Mouse (Mus musculus): ENCODE measurements around the gene Rnasel.

The Rnasel gene

GRCm38 (mm10) chr1:153734866-153735265, 14.4 kb upstream of the Rnasel start:
- intact Hi-C loops (cut with DNase I), result no loop called here

DNA sequence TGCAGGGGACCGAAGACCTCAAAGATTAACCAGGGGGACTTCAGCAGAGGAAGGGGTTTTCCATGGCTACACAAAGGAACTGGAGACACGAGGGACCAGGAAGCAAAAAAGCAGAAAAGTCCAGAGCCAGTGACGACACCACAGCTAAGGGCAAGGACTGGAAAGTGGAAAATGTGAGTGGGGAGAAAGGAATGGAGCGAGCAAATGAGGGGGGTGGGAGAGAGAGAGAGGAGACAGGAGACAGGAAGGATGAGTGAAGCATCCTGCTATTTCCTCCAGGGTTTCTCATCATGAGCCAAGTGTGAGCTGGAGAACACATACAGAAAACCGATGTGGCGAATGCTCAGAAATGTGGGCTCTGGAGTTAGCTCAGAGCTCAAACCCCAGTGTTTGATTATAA, 13.1 kb upstream of the Rnasel start:
- intact Hi-C loops (cut with DNase I), result no loop called here

DNA sequence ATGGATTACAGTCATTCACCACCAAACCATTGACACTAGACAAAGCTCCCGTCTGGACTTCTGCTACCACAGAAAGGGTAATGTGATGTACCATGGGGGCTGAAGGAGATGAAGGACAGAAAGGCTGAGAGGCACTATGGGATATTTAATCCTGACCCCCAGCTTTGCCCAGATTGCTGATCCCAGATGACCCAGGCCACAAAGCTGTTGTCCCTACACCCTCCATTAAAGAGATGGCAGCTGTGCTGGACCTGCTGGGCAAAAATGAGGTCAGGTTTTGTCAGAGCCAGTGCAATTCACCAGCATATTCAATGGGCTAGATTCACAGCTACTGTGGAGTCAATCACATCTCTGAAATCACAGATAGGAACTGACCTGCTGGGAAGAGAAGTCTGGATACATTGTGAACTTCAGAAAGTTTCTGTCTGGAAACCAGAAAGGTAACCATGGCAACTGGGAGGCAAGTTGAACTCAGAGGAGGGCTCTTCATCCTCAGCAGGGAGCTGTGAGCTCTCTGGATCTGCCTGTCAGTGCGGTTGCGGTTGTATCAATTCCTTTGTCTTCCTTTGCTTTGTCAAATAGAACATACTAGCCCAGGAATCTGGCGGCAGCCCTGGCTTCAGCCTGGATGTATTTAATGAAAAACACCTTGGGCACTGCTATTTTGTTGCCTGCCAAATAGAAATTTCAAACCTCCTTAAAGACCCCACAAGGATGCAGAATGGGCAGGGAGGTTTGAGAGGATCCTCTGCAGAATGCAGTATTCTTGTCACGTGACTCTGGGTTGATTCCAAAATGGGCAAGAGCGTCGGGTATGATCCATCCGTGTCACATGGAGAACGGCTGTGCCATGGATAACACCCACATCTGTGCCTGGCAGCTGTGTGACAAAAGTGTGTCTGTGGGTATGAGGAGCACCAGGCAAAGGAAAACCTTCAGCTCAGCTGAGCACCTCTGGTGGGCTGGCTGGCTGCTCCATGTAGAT, 11.8 kb upstream of the Rnasel start:
- intact Hi-C loops (cut with DNase I), result no loop called here

GRCm38 (mm10) chr1:153739437-153740015, 9.7 kb upstream of the Rnasel start:
- intact Hi-C loops (cut with DNase I), result loop anchor here (5.0 kb wide), 1 partner anchor 62 kb away; no protein-coding TSS in a partner anchor

- intact Hi-C loops (cut with DNase I), result loop anchor here (5.0 kb wide), 1 partner anchor 63 kb away; no protein-coding TSS in a partner anchor
Measured at GRCm38 (mm10) chr1:153740145-153740544, 9.1 kb upstream of the Rnasel start, which contains the start of gene Rgs16. Gene Rgs16, plus strand, starts transcription at chr1:153740349.

GRCm38 (mm10) chr1:153740775-153741400, 8.3 kb upstream of the Rnasel start:
- intact Hi-C loops (cut with DNase I), result loop anchor here (5.0 kb wide), 1 partner anchor 64 kb away; no protein-coding TSS in a partner anchor

GRCm38 (mm10) chr1:153741551-153742316, 7.5 kb upstream of the Rnasel start:
- intact Hi-C loops (cut with DNase I), result loop anchor here (1.0 to 5.0 kb wide), 2 partner anchors 64 to 182 kb away; no protein-coding TSS in a partner anchor

DNA sequence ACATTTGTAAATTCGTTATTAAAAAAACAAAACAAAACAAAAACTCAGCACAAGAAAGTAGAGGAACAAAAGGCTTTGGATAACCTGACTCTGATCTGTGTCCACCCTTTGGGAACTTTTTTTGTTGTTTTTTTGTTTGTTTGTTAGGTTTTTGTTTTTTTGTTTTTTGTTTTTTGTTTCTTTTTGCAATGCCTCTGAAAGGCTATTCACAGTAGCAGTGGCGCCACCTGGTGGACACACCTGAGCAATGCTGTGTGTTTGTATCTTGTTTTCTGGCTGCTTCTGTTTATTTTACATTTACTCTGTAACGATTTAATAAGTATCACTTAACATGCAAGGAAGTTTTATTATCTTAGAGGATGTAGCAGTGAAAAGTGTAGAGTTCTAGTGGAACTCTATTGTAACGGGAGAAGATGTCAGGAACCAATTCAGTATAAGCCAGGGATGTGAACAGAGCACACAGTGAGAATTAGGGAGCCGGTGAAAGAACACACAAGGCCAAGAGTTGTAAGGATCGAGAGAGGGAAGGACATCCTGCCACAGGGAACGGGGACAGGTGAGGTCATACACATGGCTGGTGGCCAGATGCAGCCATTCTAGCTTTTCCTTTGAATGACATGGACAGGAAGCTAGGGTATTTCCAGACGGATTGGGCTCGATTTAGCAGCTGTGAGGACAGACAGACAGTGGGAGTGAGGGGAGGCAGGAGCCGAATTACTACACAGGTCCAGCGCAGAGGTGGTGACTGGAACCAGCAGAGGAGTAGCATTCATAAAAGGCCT, 6.7 kb upstream of the Rnasel start:
- intact Hi-C loops (cut with DNase I), result loop anchor here (1.0 to 5.0 kb wide), 2 partner anchors 65 to 183 kb away; no protein-coding TSS in a partner anchor

- intact Hi-C loops (cut with DNase I), result loop anchor here (1.0 to 5.0 kb wide), 2 partner anchors 61 to 189 kb away; no protein-coding TSS in a partner anchor
Measured at GRCm38 (mm10) chr1:153746119-153746670, 3.0 kb upstream of the Rnasel start.

GRCm38 (mm10) chr1:153746728-153747127, 2.5 kb upstream of the Rnasel start:
- intact Hi-C loops (cut with DNase I), result loop anchor here (1.0 to 5.0 kb wide), 2 partner anchors 61 to 189 kb away; no protein-coding TSS in a partner anchor

- intact Hi-C loops (cut with DNase I), result loop anchor here (5.0 kb wide), 1 partner anchor 59 kb away; no protein-coding TSS in a partner anchor
Measured at GRCm38 (mm10) chr1:153747861-153748530, 1.2 kb upstream of the Rnasel start.

DNA sequence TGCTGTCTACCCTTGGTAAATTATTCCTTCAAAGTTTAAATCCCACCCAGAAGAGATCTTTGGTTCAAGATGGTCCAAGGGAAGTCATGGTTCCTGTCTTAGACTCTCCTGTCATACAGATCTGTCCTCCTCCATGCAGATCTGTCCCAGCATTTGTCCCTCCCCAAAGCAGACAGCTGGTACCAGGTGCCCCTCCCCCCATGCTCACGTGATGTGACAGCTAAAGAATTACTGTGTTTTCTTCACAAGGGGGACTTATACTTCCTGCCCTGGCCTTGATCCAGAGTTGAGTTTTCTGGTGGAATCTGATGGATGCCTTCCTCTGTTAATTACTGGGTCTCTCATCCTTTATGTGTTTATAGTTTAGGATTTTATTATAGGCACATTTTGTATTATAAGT, 677 bp upstream of the Rnasel start:
- intact Hi-C loops (cut with DNase I), result loop anchor here (5.0 kb wide), 1 partner anchor 59 kb away; no protein-coding TSS in a partner anchor

DNA sequence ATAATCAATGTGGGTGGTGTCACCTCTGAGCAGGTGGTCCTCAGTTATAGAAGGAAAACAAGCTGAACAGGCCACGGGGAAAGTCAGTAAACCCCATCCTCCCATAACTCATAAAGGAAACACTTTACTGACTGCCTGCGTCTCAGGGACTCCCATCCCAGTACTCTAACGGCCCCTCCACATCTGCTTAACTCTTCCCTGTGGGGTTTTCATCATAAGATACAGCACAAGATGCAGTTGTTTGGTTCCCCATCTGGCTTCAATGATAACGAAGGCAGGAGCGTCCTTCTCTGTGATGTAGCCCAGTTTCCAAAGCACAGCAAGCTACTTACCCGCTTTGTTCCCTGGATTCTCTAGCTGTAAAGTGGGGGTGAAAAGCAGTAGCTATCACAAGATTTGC, 828 bp downstream of the Rnasel start:
- intact Hi-C loops (cut with DNase I), result no loop called here

DNA sequence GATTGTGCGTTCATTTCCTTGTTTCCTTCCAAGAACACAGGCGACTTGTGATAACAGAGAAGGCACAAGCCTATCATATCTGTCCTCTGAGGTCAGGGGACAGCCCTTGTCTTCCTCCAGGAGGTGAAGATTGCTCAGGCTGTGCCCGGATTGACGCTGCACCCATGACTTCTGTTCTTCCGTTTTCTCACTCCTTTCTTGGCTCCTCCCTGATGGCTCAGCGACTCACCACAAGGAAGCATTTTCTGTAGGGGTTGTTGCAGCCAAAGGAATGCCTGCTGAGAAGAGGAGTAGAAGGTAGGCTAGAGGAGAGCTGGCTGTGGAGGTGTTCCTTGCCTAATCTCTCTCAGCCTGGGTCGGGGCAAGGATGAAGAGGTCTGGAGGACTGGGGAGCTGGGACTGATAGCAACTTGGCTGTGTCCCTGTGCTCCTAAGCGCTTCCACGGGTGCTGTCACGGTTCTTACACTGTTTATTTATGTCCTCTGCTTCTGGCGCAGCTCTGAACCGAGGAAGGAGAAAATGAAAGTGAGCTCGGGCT, 2.6 kb downstream of the Rnasel start:
- intact Hi-C loops (cut with DNase I), result no loop called here

GRCm38 (mm10) chr1:153752521-153752920, 3.3 kb downstream of the Rnasel start:
- intact Hi-C loops (cut with DNase I), result no loop called here

- intact Hi-C loops (cut with DNase I), result no loop called here
Measured at GRCm38 (mm10) chr1:153753725-153754464, 4.7 kb downstream of the Rnasel start.

DNA sequence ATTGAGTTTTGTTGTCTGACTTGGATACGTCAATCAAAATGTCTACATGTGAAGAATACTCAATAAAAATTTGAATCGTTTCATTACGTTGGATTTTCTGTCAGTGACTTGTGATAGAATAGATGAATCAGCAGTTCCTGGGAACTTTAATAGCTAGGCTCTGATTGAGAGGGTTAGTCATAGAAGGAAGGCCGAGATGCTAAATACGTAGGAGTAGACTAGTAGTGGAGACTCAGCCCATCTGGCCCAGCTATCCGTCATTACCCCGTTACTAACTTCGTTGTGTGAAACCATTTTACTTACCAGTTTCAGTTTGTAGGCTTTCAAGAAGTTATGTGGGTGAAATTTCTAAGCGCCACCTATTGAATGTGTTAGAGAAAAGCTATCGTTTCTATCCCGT, 14.9 kb downstream of the Rnasel start:
- intact Hi-C loops (cut with DNase I), result no loop called here

GRCm38 (mm10) chr1:153766298-153766697, 17.1 kb downstream of the Rnasel start:
- intact Hi-C loops (cut with DNase I), result no loop called here

Data from adrenal gland (tissue).